Mouse (Mus musculus) heart, postnatal 0 days (tissue): ENCODE measurements around the gene Efr3b. TPM values are rescaled to one million over a fixed set of nuclear protein-coding genes. Genes with fewer than 3 reads are reported as not detected.

Experiments used
- ATAC-seq: fragments of 200-750 bp; cut with Nextera tagmentation; 2 replicates; pipeline ENCODE4 v1.8.0; 2017; ENCODE audit warnings: low read depth, moderate number of reproducible peaks, moderate library complexity; ENCODE audit not compliant: insufficient read depth
- DNase-seq: peaks from one replicate; pipeline ENCODE4 v3.0.0-alpha.2; 2016; ENCODE audit warnings: low spot score
- H3K27ac ChIP-seq: fragments of 300-500 bp; sonication (generic); 2 replicates; pipeline ENCODE4 v1.5.1; 2014; ENCODE audit warnings: low read depth, mild to moderate bottlenecking
- H3K27me3 ChIP-seq: fragments of 300-500 bp; sonication (generic); 2 replicates; pipeline ENCODE4 v1.6.1; 2014; ENCODE audit warnings: low read length, mixed read lengths; ENCODE audit not compliant: control insufficient read depth, insufficient read depth
- H3K36me3 ChIP-seq: fragments of 300-500 bp; sonication (generic); replicated peaks from 2 replicates; pipeline ENCODE4 v1.6.1; 2014; ENCODE audit warnings: low read length, mixed read lengths; ENCODE audit not compliant: control insufficient read depth, insufficient read depth
- H3K4me1 ChIP-seq: fragments of 300-500 bp; sonication (generic); 2 replicates; pipeline ENCODE4 v1.6.1; 2014; ENCODE audit warnings: antibody characterized with exemption; ENCODE audit not compliant: control insufficient read depth, insufficient read depth
- H3K4me2 ChIP-seq: fragments of 300-500 bp; sonication (generic); 2 replicates; pipeline ENCODE4 v1.6.1; 2014; ENCODE audit warnings: low read depth, mild to moderate bottlenecking, low read length, moderate library complexity
- H3K4me3 ChIP-seq: fragments of 300-500 bp; sonication (generic); 2 replicates; pipeline ENCODE4 v1.5.1; 2014; ENCODE audit warnings: low read depth, low read length
- H3K9ac ChIP-seq: fragments of 300-500 bp; sonication (generic); replicated peaks from 2 replicates; pipeline ENCODE4 v1.6.1; 2014; ENCODE audit warnings: low read depth, low read length, mixed read lengths
- H3K9me3 ChIP-seq: fragments of 300-500 bp; sonication (generic); replicated peaks from 2 replicates; pipeline ENCODE4 v1.6.1; 2016; ENCODE audit warnings: low read length; ENCODE audit not compliant: control insufficient read depth
- CTCF ChIP-seq: IDR thresholded peaks from 2 replicates; pipeline ENCODE4 v1.5.1; 2016; ENCODE audit warnings: antibody characterized with exemption, control low read depth, low read depth
- EP300 ChIP-seq: IDR thresholded peaks from 2 replicates; pipeline ENCODE4 v1.6.1; 2016; ENCODE audit warnings: antibody characterized with exemption, low read depth
- WGBS: fragments of 180-500 bp; shearing (Covaris S2); extraction: QIAGEN DNeasy Blood & Tissue Kit; methylation state at CpG from one replicate; pipeline ENCODE4 v1.1.7; 2014; 5-methylcytosine and 5-hydroxymethylcytosine counted together
- polyA plus RNA-seq: library from polyadenylated mRNA; unstranded; fragments of >200 nt; fragmentation: Nextera tagmentation; extraction: Ambion mirVana; gene quantifications from 2 replicates; pipeline ENCODE4 v1.2.1, GENCODE M21; 2015
- total RNA-seq: library from RNA; depleted of rRNA; stranded (reverse); fragments of >200 nt; gene quantifications from 2 replicates; pipeline ENCODE4 v1.2.3, GENCODE M21; 2014; ENCODE audit warnings: low replicate concordance

Gene Efr3b
- total and polyA plus RNA-seq, 2 experiments from 2014 or later: 1.6 to 6.8 TPM

- no peaks in the 10 kb centered on the region for H3K9me3 ChIP-seq
- TF ChIP-seq EP300 (no peak), CTCF (no peak)
- H3K36me3 ChIP-seq: no peaks in the 10 kb centered on the region
- 0 out of 2 replicates have a peak overlapping the region, but pooled peaks have one; percentile 35 for H3K27ac ChIP-seq
- H3K4me2 ChIP-seq: no peak overlapping the region
- no peak overlapping the region for H3K9ac ChIP-seq
- peaks cover 19% of the 10 kb centered on the region for H3K4me1 ChIP-seq
- H3K27me3 ChIP-seq: no peaks in the 10 kb centered on the region
- DNase-seq (no peak), ATAC-seq (no peak)
- 49% methylated on average over 4 of the region's 4 CpGs for WGBS
- H3K4me3 ChIP-seq: no peak overlapping the region
These were observed 9.7 kb downstream of the Efr3b start for GRCm38 (mm10) chr12:4029064-4029463.

- Histone ChIP-seq H3K4me1 (peaks cover 19% of the 10 kb centered on the region), H3K4me2 (no peak overlapping the region), H3K4me3 (no peak overlapping the region), H3K36me3 (no peaks in the 10 kb centered on the region), H3K9ac (no peak overlapping the region), H3K27ac (peak overlapping the region; percentile 35; the same call in 1 of the 2 replicates), H3K27me3 (no peaks in the 10 kb centered on the region), H3K9me3 (no peaks in the 10 kb centered on the region)
- 49% methylated on average over 11 of the region's 11 CpGs for WGBS
- DNase-seq (no peak), ATAC-seq (peak; percentile 53; the same call in 1 of the 2 replicates)
- TF ChIP-seq EP300 (0 out of 2 replicates have a peak, but pooled peaks have one; percentile 26), CTCF (no peak)
These were observed 10.2 kb downstream of the Efr3b start for GRCm38 (mm10) chr12:4028516-4028915.

- WGBS: 49% methylated on average over 5 of the region's 5 CpGs
- no peaks in the 10 kb centered on the region for H3K27me3 ChIP-seq
- H3K4me3 ChIP-seq: no peak overlapping the region
- no peak overlapping the region for H3K4me2 ChIP-seq
- peaks cover 34% of the 10 kb centered on the region for H3K4me1 ChIP-seq
- ATAC-seq (no peak), DNase-seq (no peak)
- H3K9ac ChIP-seq: no peak overlapping the region
- H3K36me3 ChIP-seq: no peaks in the 10 kb centered on the region
- H3K9me3 ChIP-seq: no peaks in the 10 kb centered on the region
- no peak for TF ChIP-seq EP300
- TF ChIP-seq CTCF: no peak
- H3K27ac ChIP-seq: no peak overlapping the region
These were observed 14.4 kb downstream of the Efr3b start for GRCm38 (mm10) chr12:4024356-4024755.

- Histone ChIP-seq H3K27ac (no peak overlapping the region), H3K36me3 (no peaks in the 10 kb centered on the region), H3K9me3 (no peaks in the 10 kb centered on the region), H3K4me2 (no peak overlapping the region), H3K4me1 (peaks cover 28% of the 10 kb centered on the region), H3K4me3 (no peak overlapping the region), H3K27me3 (no peaks in the 10 kb centered on the region), H3K9ac (no peak overlapping the region)
- DNase-seq (no peak), ATAC-seq (no peak)
- WGBS: 92% methylated on average over 14 of the region's 14 CpGs
- TF ChIP-seq EP300 (no peak), CTCF (no peak)
These were observed 15.2 kb downstream of the Efr3b start for GRCm38 (mm10) chr12:4023501-4023900.

GRCm38 (mm10) chr12:4022845-4023244 lies 15.9 kb downstream of the Efr3b start:
- DNase-seq (peak; percentile 66), ATAC-seq (peak; percentile 21; the same call in 1 of the 2 replicates)
- TF ChIP-seq EP300: no peak; the same call in 1 of the 2 replicates
- peak; percentile 14; the same call in 1 of the 2 replicates for TF ChIP-seq CTCF
- H3K4me1 ChIP-seq: peaks cover 21% of the 10 kb centered on the region
- H3K4me3 ChIP-seq: peak overlapping the region; percentile 15
- no peaks in the 10 kb centered on the region for H3K27me3 ChIP-seq
- peak overlapping the region; percentile 81 for H3K27ac ChIP-seq
- no peaks in the 10 kb centered on the region for H3K9me3 ChIP-seq
- H3K4me2 ChIP-seq: peak overlapping the region; percentile 42
- H3K9ac ChIP-seq: no peak overlapping the region
- H3K36me3 ChIP-seq: no peaks in the 10 kb centered on the region
- WGBS: 7% methylated on average over 7 of the region's 7 CpGs

- peak; percentile 92 for DNase-seq
- no peak overlapping the region for H3K4me2 ChIP-seq
- 21% methylated on average over 8 of the region's 8 CpGs for WGBS
These were observed 18.2 kb downstream of the Efr3b start for GRCm38 (mm10) chr12:4020505-4020904.

More at GRCm38 (mm10) chr12:4020505-4020904, 18.2 kb downstream of the Efr3b start:
- TF ChIP-seq EP300: peak; percentile 96
- TF ChIP-seq CTCF: no peak
- Histone ChIP-seq H3K9me3 (no peaks in the 10 kb centered on the region), H3K9ac (no peak overlapping the region), H3K27me3 (no peaks in the 10 kb centered on the region), H3K4me3 (no peak overlapping the region), H3K36me3 (no peaks in the 10 kb centered on the region), H3K4me1 (peaks cover 33% of the 10 kb centered on the region), H3K27ac (peak overlapping the region; percentile 91)
- peak; percentile 96 for ATAC-seq
